Mouse (Mus musculus) MN1 (cell line): ENCODE measurements around the gene Tbc1d10b.
"Not testable (repeated sequence)": the region's sequence is repeated elsewhere in the genome, so short reads cannot be mapped to it uniquely, and the experiment has no call there.

ENCODE experiments used
- DNase-seq: peaks from one replicate; pipeline ENCODE4 v3.0.0-alpha.2; 2016; ENCODE audit warnings: low spot score

Tbc1d10b gene

DNA sequence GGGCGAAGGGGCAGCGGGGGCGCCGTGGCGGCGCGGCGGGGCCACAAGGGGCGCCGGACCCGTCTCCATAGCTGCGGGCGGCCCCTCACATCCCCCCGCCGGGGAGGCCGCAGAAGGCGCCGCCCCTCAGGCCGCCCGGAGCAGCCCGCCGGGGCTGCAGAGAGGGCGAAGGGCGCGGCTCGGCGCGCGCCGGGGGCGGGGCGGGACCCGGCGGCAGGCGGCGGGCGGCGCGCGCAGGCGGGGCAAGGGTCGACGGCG lies at the start of gene Tbc1d10b:
Tbc1d10b (minus strand) TSS at position 174 of the 258 bp plus-strand sequence.
- DNase-seq: no peak

DNA sequence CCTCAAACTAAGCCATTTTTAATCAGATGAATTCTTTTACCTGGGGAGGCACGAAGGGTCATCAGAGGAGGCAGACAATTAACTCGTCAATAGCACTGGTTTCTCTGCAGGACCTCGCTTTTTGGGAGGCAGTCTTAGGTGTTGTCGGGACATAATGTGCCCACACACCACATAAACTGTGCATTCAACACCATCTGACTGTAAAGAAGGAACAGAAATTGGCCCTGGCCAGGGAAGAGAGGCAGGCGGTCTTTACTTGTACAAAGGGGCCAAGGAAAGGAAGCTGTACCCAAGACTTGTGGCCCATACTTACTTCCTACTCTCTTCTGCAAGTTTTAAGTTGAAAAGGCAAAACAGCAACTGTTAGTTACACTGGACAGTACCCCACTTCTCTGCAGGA lies 48.2 kb upstream of the Tbc1d10b start:
- DNase-seq: no peak

DNA sequence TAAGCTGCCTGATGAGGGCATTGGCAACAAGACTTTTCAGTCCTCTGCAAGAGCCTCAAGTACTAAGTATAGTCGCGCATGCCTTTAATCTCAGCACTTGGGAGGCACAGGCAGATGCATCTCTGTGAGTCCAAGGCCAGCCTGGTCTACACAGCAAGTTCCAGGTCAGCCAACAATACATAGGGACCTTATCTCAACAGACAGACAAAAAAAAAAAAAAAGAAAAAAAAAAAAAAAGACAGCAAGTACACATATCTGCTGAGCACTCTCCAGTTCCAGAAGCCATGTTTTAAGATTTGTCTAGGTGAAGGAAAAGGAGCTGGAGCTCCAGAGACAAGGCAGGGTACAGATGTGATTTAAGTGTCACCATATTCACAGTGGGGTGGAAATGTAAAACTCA lies 47.7 kb upstream of the Tbc1d10b start:
- no peak for DNase-seq

DNA sequence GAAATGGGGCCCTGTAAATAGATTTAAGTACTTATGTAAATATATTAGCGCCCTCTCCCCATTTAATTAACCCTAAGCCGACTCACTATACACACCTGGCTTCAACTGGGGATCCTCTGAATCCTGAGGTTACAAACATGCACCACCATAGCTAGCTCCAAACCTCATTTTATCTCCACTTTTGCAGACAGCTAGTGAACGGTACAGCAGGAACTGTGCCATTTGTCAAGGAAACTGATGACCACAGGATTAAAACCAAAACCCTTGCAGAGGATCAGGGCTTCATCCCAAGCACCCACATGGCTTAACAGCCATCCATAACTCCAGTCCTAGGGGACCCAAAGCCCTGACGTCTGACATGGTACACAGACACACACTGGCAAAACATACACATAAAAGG lies 46.7 kb upstream of the Tbc1d10b start:
- no peak for DNase-seq

DNA sequence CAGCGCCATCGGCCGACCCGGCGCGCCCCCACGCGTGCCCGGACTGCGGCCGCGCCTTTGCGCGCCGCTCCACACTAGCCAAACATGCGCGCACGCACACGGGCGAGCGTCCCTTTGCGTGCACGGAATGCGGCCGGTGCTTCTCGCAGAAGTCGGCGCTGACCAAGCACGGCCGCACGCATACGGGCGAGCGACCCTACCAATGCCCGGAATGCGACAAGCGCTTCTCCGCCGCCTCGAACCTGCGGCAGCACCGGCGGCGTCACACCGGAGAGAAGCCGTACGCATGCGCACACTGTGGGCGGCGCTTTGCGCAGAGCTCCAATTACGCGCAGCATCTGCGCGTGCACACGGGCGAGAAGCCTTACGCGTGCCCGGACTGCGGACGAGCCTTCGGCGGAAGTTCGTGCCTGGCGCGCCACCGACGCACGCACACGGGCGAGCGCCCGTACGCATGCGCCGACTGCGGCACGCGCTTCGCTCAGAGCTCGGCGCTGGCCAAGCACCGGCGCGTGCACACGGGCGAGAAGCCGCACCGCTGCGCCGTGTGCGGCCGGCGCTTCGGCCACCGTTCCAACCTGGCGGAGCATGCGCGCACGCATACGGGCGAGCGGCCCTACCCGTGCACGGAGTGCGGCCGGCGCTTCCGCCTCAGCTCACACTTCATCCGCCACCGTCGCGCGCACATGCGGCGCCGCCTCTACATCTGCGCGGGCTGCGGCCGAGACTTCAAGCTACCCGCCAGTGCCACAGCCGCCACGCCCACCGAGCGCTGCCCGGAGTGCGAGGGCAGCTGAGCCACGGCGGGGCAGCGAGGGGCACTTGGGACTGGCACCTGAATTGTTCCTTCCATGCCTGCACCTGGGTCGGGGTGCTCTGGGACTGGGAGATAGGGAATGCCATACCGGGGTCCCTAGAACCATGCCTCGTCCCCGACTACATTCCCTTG lies 45.8 kb upstream of the Tbc1d10b start:
- DNase-seq: peak; percentile 53

DNA sequence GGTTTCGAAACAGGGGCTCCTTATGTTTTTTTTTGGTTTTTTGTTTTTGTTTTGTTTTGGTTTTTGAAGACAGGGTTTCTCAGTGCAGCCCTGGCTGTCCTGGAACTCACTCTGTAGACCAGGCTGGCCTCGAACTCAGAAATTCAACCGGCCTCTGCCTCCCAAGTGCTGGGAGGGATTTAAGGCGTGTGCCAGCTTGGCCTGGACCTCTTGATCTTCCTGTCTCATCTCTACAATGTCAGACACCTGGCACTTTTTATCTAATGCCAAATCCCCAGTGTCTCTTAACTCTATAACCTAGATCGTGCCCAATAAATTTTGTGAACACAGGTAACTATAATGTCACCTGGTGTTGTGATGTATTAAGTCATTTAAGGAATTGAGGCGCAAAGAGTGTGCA lies 45.1 kb upstream of the Tbc1d10b start:
- no peak for DNase-seq

DNA sequence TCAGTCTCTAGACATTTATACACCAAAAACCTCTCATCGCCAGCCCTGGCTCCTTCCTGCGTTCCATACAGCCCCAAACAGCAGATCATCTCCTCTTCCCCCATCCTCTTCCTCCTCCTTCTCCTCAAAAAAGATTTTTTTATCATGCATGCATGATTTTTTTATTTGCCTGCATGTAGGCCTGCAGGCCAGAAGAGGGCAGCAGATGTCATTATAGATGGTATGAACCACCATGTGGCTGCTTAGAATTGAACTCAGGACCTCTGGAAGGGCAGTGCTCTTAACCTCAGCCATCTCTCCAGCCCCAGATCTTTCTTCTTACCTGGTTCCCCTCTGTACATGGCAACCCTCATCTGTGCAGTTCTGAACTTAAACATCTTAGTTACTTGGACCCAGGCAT lies 44.1 kb upstream of the Tbc1d10b start:
- DNase-seq: no peak

DNA sequence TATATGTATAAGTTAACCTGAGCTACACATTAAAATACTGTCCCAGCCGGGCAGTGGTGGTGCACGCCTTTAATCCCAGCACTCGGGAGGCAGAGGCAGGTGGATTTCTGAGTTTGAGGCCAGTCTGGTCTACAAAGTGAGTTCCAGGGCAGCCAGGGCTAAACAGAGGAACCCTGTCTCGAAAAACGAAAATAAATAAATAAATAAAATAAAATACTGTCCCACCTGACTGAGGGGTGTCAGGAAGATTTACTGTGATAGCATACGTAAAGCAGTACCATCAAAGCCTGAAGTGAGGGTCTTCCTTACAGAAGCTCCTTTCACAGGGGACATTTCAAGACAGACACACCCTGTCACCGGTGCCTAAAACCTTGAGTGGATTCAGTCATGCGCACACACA lies 42.2 kb upstream of the Tbc1d10b start:
- not testable (repeated sequence) for DNase-seq

DNA sequence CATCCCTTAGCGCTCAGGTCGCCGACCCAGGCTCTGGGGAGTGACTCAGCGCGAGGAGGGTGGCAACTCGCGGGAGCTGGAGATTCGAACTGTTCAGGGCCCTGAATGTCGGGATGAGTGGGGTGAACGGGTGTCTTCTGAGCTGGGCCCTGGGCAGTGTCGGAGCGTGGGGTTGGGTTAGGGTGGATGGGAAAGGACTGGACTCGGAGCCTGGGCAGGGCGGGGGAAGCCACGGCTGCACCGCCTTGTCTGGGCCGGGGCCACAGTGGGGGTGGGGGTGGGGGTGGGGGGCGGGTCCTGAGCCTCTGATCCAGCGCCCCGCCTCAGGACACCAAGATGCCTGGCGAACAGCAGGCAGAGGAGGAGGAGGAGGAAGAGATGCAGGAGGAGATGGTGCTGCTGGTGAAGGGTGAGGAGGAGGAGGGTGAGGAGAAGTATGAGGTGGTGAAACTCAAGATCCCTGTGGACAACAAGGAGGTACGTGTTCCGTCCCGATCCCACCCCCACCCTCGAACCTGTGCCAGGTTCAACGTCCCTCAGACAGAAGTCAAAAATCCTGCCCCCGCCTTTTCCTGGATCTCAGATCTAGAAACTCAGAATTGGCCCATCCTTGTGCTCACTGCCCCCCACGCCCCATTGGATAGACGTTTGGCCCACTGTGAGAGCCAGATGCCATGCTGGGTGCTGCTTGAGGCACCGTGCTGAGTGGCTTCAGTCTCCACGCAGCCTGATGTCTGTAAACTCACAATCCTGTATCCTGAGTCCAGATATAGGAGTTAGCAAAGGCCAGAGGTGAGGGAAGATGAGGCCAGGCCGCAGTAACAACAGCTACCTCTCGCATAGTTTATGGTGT lies 36.6 kb upstream of the Tbc1d10b start:
- peak; percentile 70 for DNase-seq

DNA sequence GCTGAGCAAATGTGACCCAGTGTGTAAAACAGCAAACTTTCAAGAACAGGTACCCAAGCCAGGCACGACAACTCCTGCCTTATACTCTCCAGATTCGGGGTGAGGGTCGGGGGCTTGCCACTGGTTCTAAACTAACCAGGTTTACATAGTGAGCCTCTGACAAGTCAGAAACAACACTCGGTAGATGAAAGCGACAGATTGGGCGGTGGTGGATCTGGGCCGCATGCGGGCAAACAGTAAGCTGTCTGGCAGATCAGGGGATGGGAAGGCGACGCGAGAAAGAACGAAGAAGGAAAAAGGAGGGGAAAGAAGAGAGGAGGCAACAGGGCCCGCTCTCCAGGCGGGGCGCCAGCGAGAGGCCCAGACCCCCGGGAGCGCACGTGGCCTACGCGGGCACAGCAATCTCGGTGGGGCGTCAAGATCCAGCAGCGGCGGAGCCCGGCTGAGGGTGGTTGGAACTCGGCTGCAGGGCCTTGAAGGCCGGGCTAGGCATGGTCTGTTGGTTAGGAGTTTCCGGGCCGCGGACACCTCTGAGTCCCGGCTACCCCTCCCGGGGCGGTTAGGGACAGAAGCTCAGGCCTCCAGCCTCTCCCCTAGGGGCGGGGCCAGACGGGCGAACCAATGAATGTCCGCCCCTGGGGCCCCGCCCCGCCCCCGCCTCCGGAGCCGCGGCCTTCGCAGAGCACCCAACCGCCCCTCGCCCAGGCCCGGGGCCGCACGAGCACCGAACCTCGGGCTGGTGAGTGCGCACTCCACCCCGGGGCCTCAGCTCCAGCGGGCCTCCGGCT lies 35.8 kb upstream of the Tbc1d10b start, which contains the start of gene Zfp771:
Zfp771 (plus strand) TSS at position 405 of the 788 bp plus-strand sequence.
- peak; percentile 96 for DNase-seq

DNA sequence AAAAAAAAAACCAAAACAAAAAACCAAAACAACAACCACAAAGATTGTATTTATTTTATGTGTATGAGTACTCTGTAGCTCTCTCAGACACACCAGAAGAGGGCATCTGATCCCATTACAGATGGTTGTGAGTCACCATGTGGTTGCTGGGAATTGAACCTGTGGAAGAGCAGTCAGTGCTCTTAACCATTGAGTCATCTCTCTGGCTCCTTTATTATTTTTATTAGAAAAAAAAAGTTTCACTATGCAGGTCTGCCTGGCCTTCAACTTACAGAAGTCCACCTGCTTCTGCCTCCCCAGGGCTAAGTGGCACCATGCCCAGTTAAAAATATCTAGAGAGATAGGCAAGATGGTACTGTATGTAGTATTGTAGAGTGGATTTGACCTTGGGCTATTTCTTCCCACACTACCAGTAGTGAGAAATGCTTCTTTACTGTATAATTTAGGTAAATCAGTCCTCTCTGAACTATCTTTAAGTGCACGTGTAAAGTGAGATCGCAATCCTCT lies 35.1 kb upstream of the Tbc1d10b start:
- peak; percentile 42 for DNase-seq

DNA sequence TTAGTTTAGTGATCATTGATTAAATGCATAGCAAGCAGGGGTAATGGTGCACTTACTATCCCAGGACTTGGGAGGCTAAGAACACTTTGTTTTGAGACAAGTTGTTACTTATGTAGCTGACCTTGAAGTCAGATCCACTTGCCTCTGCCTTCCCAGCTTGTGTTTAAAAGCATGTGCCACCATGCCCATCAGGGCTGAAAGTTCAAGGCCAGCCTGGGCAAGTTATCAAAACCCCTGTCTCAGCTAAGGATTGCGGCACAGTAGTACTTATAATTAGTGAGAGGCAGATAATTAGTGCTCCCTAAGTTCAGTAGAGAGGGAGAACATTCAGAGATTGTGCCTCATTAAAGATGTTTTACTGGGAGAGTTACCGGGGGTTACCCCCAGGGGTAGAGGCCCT lies 26.5 kb upstream of the Tbc1d10b start:
- no peak for DNase-seq

DNA sequence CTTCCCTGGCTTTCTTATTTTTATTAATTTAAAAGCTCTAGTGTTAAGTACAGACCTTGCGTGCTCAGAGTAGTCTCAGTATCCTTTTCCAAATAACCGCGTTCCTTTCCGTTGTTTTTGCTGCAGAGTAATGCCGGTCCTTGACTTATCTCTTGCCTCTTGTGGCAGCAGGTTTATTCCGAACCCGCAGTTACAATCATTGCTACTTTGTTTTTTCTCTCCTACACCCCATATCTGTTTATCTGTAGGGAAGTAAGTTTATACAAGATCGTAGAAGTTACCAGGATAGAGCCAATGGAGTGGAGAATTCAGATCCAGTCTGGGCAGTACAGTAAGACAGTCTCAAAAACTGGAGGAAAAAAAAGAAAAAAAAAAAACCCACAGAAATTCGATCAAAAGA lies 25.5 kb upstream of the Tbc1d10b start:
- DNase-seq: no peak

DNA sequence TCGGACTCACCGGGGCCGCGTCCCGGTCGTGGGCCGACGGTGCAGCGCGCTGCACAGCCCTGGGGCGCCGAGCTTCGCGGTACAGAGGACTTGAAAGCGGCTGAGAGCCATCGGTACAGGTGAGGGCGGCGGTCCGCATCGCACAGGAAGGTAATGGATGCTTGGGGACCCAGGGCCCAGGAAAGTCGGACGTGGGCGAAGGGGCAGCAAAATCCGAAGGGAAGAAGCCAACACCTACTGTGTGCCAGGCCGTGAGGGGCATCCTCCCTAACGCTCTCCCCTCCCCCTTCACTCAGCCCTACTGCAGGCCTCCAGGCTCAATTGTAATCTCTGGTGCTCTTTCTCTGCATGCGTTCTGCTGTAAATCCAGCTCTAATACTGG lies 25.1 kb upstream of the Tbc1d10b start:
- DNase-seq: peak; percentile 48

DNA sequence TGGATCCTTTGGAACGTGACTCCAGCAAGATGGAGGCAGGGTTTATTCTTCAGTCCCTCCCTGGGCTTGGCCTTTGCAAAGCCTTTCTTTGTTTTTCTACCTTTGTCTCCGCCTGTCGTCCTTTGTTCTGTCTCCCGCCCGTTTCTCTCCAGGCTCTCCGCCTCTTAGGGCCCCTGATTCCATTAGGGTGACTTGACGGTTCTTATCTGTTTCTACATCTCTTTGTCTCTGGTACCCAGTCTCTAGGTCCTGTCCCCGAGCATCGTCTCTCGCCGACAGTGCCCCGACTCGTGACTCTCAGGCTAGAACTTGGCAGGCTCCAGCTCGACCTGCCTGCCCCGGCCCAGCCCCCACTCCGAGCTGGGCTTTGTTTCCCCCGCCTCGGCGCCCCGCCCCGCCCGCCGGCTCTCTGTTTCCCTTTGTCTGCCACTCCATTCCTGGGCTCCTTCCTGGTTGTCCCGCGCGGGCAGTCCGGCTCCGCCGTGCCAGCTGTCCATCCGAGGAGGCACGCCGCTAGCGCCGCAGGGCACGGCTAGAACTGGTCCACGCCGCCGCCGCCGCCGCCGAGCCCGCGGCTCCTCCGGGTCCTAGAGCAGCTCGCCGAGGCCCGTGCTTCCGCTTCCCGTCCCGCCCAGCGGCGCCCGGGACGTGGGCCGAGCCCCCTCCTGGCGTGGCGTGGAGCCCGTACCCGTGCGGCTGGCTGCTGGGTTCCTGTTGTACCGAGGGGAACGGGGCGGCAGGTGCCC lies 24.5 kb upstream of the Tbc1d10b start, which contains the start of the genes Zfp553 and Sept1:
Zfp553 (plus strand) TSS at position 440 of the 746 bp plus-strand sequence.
Sept1 (minus strand) TSS at position 509 of the 746 bp plus-strand sequence.
- DNase-seq: peak; percentile 88

DNA sequence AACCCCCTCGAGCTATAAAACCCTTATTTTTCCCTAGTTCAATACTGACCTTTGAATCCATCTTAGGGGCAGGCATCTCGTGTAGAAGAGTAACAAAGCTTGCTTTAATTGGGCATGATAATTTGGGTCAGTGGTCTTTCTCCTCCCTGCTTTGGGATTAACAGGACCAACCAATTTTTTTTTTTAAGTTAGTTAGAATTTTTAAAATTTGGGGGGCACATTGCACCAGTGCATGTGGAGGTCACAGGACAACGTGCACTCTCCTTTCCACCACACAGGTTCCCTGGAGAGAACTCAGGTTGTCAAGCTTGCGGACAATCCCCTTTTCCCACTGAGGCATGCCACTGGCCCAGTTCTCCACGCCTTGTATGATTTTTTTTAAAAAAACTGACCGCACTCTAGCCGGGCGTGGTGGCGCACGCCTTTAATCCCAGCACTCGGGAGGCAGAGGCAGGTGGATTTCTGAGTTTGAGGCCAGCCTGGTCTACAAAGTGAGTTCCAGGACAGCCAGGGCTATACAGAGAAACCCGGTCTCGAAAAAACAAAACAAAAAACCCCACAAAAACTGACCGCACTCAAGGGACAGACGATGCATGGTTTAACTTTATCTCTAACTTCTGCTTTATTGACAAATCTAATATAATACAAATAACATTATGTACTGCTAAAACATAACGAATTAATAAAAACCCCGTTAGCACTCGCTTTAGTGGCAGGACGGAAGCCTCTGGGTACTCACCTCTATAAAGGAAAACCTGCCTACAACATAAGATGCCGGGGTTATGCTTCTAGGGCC lies 23.8 kb upstream of the Tbc1d10b start:
- peak; percentile 45 for DNase-seq

DNA sequence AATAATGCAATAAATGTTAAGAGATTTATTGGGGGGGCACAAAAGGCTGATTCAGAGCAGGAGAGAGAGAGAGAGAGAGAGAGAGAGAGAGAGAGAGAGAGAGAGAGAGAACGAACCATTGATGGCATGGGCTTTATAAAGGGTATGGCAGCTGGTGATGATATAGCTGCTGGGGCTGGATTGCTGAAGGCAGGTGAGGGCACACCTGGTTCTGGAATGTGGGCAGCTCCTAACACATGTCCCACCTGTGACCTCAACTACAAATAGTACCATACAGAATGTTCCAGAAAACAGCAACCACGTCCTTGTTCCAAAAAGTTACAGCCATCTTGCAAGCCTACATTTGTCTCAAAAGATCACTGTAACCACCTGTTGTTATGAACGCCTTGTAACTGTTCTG lies 23.1 kb upstream of the Tbc1d10b start:
- DNase-seq: no peak

DNA sequence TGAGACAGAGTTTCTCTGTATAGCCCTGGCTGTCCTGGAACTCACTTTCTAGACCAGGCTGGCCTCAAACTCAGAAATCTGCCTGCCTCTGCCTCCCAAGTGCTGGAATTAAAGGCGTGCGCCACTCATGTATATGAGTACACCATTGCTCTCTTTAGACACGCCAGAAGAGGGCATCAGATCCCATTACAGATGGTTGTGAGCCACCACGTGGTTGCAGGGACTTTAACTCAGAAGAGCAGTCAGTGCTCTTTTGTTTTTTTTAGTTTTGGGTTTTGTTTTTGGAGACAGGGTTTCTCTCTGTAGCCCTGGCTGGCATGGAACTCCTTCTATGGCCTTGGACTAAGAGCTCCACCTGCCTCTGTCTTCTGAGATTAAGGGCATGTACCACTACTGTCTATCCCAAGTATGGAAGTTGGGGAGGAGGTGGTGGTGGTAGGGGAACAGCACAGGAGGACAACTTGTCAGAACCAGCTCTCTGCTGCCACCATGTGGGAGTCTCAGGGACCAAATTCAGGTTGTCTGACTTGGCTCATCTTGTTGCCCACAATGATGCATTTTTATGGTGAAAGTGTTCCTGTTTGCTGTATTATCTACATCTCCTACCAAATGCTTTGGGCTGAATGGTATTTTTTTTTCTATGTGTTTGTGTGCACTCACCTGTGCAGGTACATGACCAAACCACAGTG lies 20.5 kb upstream of the Tbc1d10b start:
- DNase-seq: peak; percentile 86

DNA sequence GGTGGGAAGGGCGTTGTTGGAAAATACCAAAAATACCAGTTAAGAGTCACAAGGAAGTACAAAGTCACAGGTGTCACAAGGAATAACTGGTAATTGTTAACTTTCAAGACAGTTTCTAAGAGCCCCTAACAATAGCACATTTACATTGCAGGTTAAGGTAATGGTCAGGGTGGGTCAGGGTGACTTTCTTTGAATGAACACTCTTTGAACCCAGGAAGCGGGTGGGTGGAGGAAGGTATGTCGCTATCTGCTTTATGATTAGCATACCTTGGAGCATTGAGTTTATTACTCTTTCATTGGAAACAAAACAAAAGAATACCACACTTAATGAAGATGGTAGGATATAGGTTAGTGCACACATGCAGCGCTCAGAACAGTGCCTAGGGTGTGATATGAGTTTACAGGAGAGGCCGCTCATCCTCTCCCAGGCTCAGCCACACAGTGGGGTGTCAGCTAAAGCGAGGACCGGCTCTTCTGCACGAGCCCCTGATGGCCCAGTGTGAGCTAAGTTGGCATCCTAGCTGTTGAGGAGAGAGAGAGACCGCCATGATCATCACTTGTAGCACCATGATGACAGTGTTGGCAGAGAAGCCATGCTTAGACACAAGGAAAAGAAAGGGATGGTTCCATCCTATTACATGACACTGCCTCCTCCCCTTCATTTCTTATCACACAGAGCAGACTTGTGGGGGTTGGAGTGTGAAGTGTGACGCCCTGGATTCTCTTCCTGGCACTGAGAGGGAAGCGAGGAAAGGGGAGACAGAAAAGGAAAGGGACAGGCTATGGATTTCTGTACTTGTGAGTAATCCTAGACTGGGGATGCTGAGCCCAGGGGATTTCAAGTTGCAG lies 17.1 kb upstream of the Tbc1d10b start:
- no peak for DNase-seq
